Mouse (Mus musculus): ENCODE measurements at regions not wholly inside any gene's neighbourhood (a gene's known extent, or its start where the extent isn't known, plus 50 kb on each side); places are given as distances from the start of the nearest gene placed in this dataset.

DNA sequence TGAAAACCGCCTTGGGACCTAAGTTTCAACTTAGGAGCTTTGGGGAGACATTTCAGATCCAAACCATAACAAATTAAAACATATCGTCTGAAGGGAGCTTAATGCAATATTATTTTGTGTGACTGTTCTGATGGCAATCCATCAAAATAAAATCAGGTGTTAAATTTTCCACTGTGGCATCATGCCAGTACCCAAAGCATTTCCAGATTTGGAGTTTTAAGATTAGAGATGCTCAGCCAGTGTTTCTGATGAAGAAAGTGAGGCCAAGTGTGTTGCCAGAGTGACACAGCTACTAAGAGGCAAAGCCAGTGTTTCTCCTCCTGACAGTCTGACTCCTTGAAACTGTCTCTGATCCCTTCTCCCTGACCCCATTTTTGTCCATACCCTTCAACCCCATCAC is 308.7 kb downstream of the Rnls start:
- Histone ChIP-seq H3K4me3 (ENCODE audit: low read depth, low read length) (no peak overlapping the region), H3K4me1 (ENCODE audit: control insufficient read depth, insufficient read depth, low read length) (no peaks in the 10 kb centered on the region), H3K9ac (replicated peaks; ENCODE audit: low read length) (no peak overlapping the region), H3K9me3 (replicated peaks; ENCODE audit: control insufficient read depth, low read length) (no peaks in the 10 kb centered on the region), H3K27me3 (ENCODE audit: control insufficient read depth, insufficient read depth, low read length) (no peaks in the 10 kb centered on the region), H3K36me3 (replicated peaks; ENCODE audit: control insufficient read depth, insufficient read depth, low read depth, low read length) (no peaks in the 10 kb centered on the region), H3K27ac (replicated peaks; ENCODE audit: low read depth, low read length) (no peak overlapping the region), H3K4me2 (ENCODE audit: low read depth, low read length) (no peak overlapping the region)
- 37% methylated on average over 2 of the region's 2 CpGs for WGBS
- no peak for DNase-seq (ENCODE audit: low spot score)
- ATAC-seq (replicated peaks; ENCODE audit: insufficient number of reproducible peaks, low FRiP score, low TSS enrichment, low read depth): no peak

- Histone ChIP-seq H3K27me3 (ENCODE audit: control insufficient read depth, insufficient read depth, low read length) (no peaks in the 10 kb centered on the region), H3K9me3 (replicated peaks; ENCODE audit: control insufficient read depth, low read length) (no peaks in the 10 kb centered on the region), H3K4me1 (ENCODE audit: control insufficient read depth, insufficient read depth, low read length) (no peaks in the 10 kb centered on the region), H3K4me3 (ENCODE audit: low read depth, low read length) (no peak overlapping the region), H3K27ac (replicated peaks; ENCODE audit: low read depth, low read length) (no peak overlapping the region), H3K36me3 (replicated peaks; ENCODE audit: control insufficient read depth, insufficient read depth, low read depth, low read length) (no peaks in the 10 kb centered on the region), H3K4me2 (ENCODE audit: low read depth, low read length) (no peak overlapping the region), H3K9ac (replicated peaks; ENCODE audit: low read length) (no peak overlapping the region)
- ATAC-seq (replicated peaks; ENCODE audit: insufficient number of reproducible peaks, low FRiP score, low TSS enrichment, low read depth): no peak
- WGBS: 87% methylated on average over 5 of the region's 5 CpGs
- no peak for DNase-seq (ENCODE audit: low spot score)
These were observed 307.4 kb downstream of the Rnls start for GRCm38 (mm10) chr19:33084683-33085082.

All from embryonic facial prominence, embryonic 11.5 days (tissue).